Mouse (Mus musculus) adrenal gland (tissue): Measurements from ENCODE around the gene Sash1.

Experiments used
- intact Hi-C: fragments of 180-260 bp; cut with DNase I; formaldehyde crosslinking; loops from one replicate; pipeline ENCODE4 v1.15.1; 2025

The Sash1 gene

GRCm38 (mm10) chr10:8693561-8693960, 192.3 kb downstream of the Sash1 start:
- intact Hi-C loops = no loop called here

GRCm38 (mm10) chr10:8692531-8692930, 193.3 kb downstream of the Sash1 start:
- intact Hi-C loops = no loop called here

GRCm38 (mm10) chr10:8686219-8686618, 199.7 kb downstream of the Sash1 start:
- intact Hi-C loops = loop anchor here (10.0 kb wide), 1 partner anchor 151 kb away; no protein-coding TSS in a partner anchor

DNA sequence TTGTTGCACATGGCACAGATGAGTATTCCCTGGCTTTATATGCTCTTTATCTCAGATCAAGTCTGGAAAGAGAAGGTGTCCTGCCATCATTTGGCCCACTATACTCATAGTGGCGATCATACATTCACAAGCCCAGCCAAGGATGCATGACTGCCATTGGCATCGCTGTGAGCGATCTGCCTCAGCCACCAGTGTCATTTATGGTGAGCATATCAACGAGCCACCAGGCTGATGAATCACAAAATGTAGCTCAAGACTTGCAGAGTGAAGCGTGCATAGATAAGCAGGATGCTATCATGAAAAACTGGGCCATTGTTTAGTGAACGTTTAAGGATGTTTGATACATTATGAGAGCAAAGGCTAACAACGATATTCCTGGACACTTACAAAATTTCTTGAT, 200.6 kb downstream of the Sash1 start:
- intact Hi-C loops = loop anchor here (10.0 kb wide), 1 partner anchor 150 kb away; no protein-coding TSS in a partner anchor

- intact Hi-C loops = loop anchor here (10.0 kb wide), 1 partner anchor 148 kb away; no protein-coding TSS in a partner anchor
Measured at GRCm38 (mm10) chr10:8682900-8683299, 203.0 kb downstream of the Sash1 start.

- intact Hi-C loops = loop anchor here (10.0 kb wide), 1 partner anchor 148 kb away; no protein-coding TSS in a partner anchor
Measured at GRCm38 (mm10) chr10:8682341-8682740, 203.5 kb downstream of the Sash1 start.

DNA sequence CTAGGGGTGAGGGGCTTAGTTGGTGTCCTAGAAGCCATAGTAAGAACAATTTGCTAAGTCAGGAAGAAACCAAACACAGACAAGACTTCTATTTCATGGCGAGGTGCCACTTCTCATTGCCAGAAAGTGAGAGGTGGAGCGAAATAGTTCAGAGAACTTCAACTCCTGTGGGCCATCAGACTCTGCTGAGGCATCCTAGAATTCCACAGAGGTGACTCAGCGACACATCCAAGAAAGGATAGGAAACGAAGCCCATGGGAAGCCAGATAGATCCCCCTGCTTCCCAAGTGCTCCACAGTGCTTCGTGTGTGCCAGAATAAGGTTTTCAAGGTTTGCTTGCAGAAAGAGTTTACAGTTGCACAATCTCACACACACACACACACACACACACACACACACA, 209.1 kb downstream of the Sash1 start:
- intact Hi-C loops = no loop called here
